Mouse (Mus musculus) neutrophil, adult 5-6 weeks (primary cell): ENCODE measurements around the gene Aph1b. TPM values are rescaled to one million over a fixed set of nuclear protein-coding genes. Genes with fewer than 3 reads are reported as not detected.

Source experiments
- ATAC-seq: fragments of 151-379, 151-347 bp; 2 replicates; pipeline ENCODE4 v1.8.0; 2017; ENCODE audit warnings: mild to moderate bottlenecking, moderate TSS enrichment; ENCODE audit not compliant: insufficient number of reproducible peaks, poor library complexity, low FRiP score, severe bottlenecking; ENCODE audit errors: extremely low read depth
- total RNA-seq: library from RNA; stranded (forward); fragments of 200-1000 nt; gene quantifications from 2 replicates; pipeline ENCODE4 v1.2.3, GENCODE M21; 2017

The Aph1b gene
- total RNA-seq, 1 experiment from 2014 or later = 3.0 TPM

DNA sequence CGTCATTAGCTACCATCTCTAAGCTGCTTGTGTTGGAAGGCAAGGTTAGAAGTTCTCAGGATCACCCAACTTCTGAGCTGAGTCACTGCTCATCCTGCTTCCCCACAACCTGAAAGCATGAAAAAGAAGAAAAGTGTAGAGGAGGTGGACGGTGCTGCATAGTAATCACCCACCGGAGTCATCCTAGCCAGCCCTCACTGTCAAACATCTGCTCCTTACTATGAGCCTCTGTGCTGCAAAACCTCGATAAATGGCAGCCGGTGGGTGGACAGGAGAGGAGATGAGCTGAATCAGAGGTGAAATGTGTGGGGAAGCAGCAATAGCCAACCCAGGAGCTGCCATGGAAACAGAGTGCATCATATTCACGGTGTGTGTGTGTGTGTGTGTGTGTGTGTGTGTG lies 42.4 kb downstream of the Aph1b start:
- no peak for ATAC-seq

DNA sequence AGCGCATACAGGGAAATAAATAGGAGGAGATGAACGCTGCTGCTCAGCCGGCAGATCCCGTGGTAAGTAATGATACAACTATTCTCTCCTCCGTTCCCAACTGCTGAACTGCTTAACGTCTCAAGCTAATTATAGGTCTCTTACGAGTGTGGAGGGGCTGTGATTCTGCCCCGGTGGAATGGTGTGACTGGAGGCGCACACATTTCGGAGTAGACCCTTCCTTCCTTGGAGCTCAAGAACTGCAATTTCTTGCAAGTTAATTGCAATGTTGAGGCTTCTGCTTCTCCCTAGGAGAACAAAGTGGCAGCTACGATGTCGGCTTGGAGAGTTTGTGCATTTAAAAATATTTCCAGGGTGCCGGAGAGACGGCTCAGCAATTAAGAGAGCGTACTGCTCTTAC lies 46.9 kb downstream of the Aph1b start:
- ATAC-seq = no peak

DNA sequence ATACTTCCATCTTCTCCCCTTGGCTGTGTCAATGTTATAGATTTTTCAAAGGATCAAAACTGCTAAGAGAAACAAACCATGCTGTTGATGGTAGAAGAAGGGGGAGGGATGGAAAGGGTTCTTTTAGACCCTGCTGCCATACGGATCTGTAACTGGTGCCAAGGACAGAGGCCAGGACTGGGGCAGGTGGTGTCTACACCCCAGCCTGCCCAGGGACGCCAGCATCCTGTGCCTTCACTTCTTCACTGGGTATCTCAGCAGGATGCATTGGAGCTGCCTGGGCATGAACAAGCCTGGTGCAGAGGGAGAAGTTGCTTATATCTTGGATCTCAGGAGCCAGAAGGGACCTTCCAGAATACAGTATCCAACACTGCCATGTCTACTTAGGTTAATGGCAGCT lies 50.8 kb downstream of the Aph1b start:
- ATAC-seq = no peak

DNA sequence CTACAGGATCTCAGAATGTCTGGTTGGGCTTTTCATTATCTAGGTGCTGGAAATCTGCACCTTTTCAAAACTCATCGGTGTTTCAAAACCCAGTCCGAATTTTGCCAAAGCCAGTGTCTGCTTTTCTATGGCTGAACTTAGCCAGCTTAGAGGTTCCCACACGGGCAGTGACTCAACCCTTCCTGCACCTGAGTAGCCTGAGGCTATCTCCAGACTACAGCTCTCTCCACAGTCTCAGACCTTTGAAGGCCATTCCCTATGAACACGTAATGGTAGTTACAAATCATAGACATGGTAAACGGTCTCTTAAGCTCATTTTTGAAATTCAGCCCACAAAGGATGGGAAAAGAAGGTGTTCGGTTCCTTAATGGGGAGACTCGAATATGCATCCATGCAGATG lies 55.8 kb downstream of the Aph1b start:
- no peak for ATAC-seq

DNA sequence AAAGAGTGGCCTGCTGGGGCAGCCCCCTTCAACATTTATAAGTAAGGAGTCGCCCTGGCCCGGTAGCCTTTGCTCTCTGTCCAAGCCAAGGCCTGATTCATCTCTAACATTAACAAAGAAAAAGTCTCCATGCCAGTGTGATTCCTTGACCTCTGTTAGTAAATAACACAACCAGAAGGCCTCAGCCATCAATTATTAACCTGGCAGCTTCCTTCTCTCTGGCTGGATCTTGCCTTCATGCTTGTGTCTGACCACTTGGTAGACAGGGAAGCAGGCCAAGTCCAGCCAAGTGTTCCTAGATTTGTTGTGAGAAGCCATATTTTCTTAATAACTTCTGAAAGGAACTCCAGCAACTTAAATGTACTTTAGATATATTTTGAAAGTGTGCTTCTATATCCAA lies 58.7 kb downstream of the Aph1b start:
- no peak for ATAC-seq

DNA sequence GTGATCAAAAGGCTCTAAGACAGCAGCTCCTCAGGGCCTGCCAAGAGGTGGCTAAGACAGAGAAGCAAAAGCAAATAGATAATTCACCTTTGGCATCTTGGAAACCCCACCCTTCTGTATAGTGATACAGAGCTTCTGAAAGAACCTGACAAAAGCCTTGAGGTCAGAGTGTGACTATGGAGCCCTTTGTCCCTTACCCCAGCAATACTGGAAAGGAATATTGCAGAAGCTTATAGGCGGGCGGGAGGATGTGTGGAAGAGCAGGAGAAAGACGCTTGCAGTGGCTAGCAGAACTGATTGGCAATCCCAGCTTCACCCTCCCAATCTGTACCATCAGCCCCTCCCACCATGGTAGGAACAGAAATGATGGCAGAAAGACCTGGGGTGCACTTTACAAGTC lies 59.3 kb downstream of the Aph1b start:
- no peak for ATAC-seq

DNA sequence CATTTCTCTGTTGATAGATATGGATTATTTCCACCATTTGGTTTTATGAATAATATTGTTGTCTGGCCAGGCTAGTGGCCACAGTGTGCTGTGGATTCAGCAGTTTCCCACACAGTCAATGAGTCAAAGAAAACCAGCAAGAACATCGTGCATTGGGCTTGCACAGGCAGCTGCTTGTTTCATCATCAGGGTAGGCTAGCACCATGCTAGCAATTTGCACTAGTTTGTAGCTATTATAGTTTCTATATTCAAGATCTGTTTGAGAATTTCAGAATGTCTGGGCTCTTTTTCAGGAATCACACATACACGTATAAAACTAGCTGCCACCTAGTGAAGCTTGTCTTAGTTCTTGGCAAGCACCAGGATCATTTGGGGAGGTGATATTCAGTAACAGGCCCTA lies 60.2 kb downstream of the Aph1b start:
- ATAC-seq = no peak

DNA sequence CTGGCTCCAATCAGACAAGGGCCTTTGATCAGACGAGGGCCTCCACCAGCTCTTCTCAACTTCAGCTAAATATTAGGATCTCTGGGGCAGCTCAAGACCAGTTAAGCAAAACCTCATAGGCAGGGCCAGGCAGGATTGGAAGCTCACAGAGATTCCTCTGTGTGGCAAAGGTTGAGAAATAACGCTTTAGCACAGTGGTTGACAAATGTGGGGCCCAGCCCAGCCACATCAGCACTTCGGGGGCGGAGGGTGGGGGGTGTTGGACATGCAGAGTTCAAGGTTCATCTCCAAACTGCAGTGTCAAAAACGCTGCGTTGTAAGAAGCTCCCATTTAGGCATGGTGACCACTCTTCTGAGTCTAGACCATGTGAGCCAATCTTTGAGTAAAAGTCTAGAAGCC lies 60.7 kb downstream of the Aph1b start:
- ATAC-seq = no peak

DNA sequence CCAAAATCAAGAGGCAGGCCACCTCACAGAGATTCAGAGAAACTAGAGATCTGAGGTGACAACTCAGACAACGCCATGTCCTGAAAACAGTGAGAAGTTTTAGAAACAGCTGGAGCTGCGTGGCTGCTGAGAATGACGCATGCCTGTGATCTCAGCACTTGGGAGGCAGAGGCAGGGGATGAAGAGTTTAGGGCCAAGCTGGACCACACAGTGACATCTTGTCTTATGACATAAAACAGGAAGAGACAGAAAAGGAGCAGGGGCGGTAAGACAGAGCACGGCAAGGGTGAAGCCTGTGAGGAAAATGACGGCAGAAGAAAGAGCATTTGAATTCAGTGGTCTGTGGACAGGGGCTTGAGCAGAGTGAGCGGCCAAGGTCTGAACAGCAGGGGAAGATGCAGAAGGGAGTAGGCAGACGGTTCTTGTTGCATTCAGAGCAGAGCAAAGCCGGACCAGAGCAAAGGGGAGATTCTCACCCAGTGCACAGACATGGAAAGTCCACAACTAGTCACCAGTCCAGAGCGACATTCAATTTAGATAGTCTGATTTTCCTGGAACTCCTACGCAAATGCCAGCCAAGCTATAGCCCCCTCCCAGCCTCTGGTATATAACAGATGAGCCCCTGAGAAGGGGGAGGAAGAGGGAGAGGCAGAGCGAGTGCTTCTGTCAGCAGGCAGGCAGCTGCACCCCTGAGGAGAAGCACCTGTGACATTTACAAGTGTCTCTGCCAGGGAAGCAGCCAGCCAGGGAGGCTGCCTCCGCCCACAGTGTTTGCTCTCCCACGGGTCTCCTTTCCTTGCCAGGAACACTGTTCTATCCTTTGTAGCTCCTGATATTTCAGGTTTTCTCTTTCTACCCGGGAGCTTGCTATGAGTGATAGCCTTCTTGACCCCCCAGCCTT lies 62.2 kb downstream of the Aph1b start:
- no peak for ATAC-seq

DNA sequence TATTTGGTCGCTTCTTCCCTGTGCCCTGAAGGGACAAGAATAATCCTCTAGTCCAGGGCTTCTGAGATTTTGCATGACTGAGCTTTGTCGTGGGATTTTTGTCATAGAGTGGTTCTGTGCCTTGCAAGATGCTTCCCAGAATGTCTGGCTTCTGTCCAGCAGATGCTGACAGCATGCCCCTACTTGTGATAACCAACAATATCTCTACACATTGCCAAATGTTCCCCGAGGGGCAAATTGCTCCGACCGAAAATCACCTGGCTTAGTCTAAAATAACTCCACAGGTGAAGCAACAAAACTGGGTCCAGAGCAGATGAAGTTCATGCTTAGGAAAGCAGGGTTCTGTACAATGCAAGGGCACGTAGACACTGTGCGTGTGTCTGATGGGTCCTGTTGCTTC lies 64.0 kb downstream of the Aph1b start:
- ATAC-seq = no peak

DNA sequence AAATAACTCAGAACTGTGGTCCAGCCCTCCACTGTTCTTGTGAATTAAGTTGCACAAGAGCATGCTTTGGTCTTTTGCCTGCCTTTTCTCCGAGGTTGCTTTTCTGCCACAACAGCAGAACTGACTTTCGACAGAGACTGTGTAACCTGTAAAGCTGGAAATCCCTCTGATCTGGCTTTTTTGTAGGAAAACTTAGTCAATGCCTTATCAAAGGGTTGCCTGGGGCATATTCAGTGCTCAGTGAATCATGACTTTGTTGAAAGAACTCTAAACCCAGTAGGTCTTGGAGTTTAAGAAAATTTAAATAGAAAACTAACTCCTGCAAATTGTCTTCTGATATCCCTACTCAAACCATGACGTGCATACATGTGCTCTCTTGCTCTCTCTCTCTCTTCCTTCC lies 64.7 kb downstream of the Aph1b start:
- ATAC-seq = no peak

DNA sequence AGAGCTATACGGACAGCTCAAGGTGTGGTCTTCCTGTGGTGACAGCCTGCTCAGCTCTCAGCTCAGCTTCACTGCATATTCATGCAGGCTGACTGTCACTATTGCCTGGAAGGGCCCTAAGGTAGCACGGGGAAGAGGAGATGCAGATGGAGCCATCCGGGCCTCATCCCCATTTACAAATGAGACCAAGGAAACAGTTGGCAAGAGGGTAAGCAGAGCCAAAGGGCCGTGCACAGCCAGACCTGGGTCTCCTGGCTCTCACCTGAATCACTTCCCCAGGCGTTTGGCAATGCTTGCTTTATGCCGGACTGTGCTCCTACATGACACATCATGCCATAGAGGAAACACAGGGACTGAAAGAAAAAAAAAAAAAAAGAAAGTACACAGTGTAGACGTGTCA lies 68.0 kb downstream of the Aph1b start:
- ATAC-seq = no peak

DNA sequence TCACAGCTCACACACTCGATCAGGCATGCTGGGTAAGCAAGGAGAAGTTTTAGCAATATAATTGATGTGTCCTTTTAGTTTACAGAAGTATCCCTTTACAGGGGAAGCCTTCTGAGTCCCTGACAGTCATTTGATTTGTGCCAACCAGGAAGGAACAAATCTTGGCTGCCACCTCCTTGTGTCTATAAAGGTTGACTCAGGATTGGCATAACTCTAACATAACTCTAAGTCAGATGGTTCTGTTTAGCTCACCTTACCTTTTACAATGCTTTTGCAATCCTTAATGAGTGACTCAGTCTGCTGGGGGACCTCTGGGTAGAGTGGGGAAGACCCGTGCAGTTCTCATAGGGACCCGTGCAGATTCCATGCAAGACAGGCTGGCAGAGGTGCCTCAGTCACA lies 69.7 kb downstream of the Aph1b start:
- no peak for ATAC-seq

Other genes with a start within 250 kb of the Aph1b start
- 95.1 and 127 TPM in 2 replicates for gene Usp3, start 202.3 kb downstream of the Aph1b start, total RNA-seq
- gene Car12, start 81.8 kb downstream of the Aph1b start, total RNA-seq = 0.12 and 0.74 TPM in 2 replicates
- gene Gm10647, start 1.5 kb upstream of the Aph1b start, total RNA-seq = 0.37 TPM in 1 of 2 replicates, not detected in the other
- 3.1 and 7.7 TPM in 2 replicates for gene Aph1c, start 39.2 kb upstream of the Aph1b start, total RNA-seq
- gene Rab8b, start 124.2 kb upstream of the Aph1b start, total RNA-seq = 113 and 120 TPM in 2 replicates
- 17.5 and 24.7 TPM in 2 replicates for gene Rps27l, start 150.6 kb upstream of the Aph1b start, total RNA-seq
- gene Lactb, start 180.0 kb upstream of the Aph1b start, total RNA-seq = 27.9 and 29.6 TPM in 2 replicates